10 mouse cellular contexts compared by ENCODE assay signal in the genomic region with DNA sequence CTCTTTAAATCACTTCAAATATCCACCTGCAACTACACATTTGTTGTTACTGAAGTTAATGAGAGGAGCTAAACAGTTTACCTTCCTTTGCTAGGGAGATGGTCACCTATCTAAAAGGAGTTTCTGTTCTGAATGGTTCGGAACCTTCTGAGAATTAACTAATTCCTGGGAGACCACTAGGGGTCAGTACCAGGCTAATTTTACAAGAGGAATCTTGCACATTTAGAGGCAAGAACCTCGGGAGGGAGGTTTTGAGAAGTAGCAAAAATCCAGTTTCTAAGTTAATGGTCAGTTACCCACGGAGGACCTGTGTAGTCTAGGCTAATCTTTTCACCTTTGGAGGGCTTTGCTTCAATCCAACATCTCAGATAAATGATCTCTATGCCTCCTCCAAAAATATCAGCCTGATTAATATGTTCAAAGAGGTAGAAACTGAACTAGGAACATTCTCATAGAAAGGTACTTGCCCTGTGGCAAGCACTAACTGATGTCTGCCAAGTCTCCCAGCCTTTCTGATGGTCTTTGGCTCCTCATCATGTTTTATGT. TPM values are rescaled to one million over a fixed set of nuclear protein-coding genes. Genes with fewer than 3 reads are reported as not detected.
DNase-seq lines count a peak whose midpoint lies in the region; ATAC-seq and TF ChIP-seq lines count a peak whose summit lies in the region.
"Had no signal": no experiment of that assay in that cellular context is flagged by ENCODE, and none has a peak within 500 bp of the region (broad histone marks: within the 10 kb centered on the region; RNA-seq: fewer than 3 reads in every experiment).

No protein-coding gene starts in this region.

- TF ChIP-seq POLR2A in liver, adult 2 months (IDR thresholded peaks at IDR 0.05; ENCODE audit: extremely low read depth, insufficient read depth, low read length) = no peak

- no peaks in the 10 kb centered on the region for H3K36me3 ChIP-seq in liver, adult 2 months (ENCODE audit: control insufficient read depth, insufficient read depth, low read length)
- no peaks in the 10 kb centered on the region for H3K36me3 ChIP-seq in liver, embryonic 11.5 days (ENCODE audit: control insufficient read depth, insufficient read depth, low read length)
- H3K36me3 ChIP-seq in midbrain, embryonic 16.5 days (ENCODE audit: control insufficient read depth, insufficient read depth, low read length) = no peaks in the 10 kb centered on the region
- H3K36me3 ChIP-seq: embryonic facial prominence, embryonic 13.5 days had no signal

- H3K79me2 ChIP-seq in liver, adult 2 months (ENCODE audit: control insufficient read depth, insufficient read depth, low read length) = no peaks in the 10 kb centered on the region

- H3K9me3 ChIP-seq in liver, embryonic 11.5 days (ENCODE audit: control insufficient read depth, low read length) = no peaks in the 10 kb centered on the region
- H3K9me3 ChIP-seq in midbrain, embryonic 16.5 days (replicated peaks; ENCODE audit: control insufficient read depth, low read length, poor library complexity, severe bottlenecking) = no peaks in the 10 kb centered on the region
- H3K9me3 ChIP-seq: embryonic facial prominence, embryonic 13.5 days had no signal

- peaks cover 41% of the 10 kb centered on the region for H3K27me3 ChIP-seq in liver, adult 2 months (ENCODE audit: control insufficient read depth, insufficient read depth, low read length)
- peaks cover 75% of the 10 kb centered on the region for H3K27me3 ChIP-seq in liver, embryonic 11.5 days (replicated peaks; ENCODE audit: control insufficient read depth, insufficient read depth, low read length)
- H3K27me3 ChIP-seq in midbrain, embryonic 16.5 days (ENCODE audit: control insufficient read depth, insufficient read depth, low read depth, low read length) = peaks cover 34% of the 10 kb centered on the region

- peak; percentile 27 for DNase-seq in adrenal gland, postnatal 10 days
- DNase-seq in adrenal gland, postnatal 4 days (ENCODE audit: low spot score in 2 of 2) = no peak
- DNase-seq in liver, adult 2 months (ENCODE audit: extremely low read depth, low read depth, low spot score) = peak; percentile 56
- no peak for DNase-seq in liver, embryonic 11.5 days (ENCODE audit: low spot score)
- no peak for DNase-seq in adrenal gland, adult 2 months
- no peak for DNase-seq in ovary, postnatal 14 days (ENCODE audit: low spot score)

- no peak overlapping the region for H3K4me3 ChIP-seq in liver, adult 2 months (ENCODE audit: insufficient read depth, low read depth, low read length)
- no peak overlapping the region for H3K4me3 ChIP-seq in liver, embryonic 11.5 days (ENCODE audit: low read depth, low read length)
- H3K4me3 ChIP-seq in midbrain, embryonic 16.5 days (ENCODE audit: low read depth, low read length) = peak overlapping the region; percentile 50
- H3K4me3 ChIP-seq: embryonic facial prominence, embryonic 13.5 days had no signal

- ATAC-seq in liver, embryonic 11.5 days (replicated peaks; ENCODE audit: low FRiP score) = no peak
- ATAC-seq in hematopoietic stem cell, adult 5-6 weeks (replicated peaks in 1 of 2; ENCODE audit: insufficient read depth in 1 of 2, low FRiP score in 2 of 2, low TSS enrichment in 1 of 2, low read depth in 1 of 2, poor library complexity in 2 of 2, severe bottlenecking in 2 of 2) = peak; percentile 29 to 44; a peak in 3 of 4 replicates
- ATAC-seq in midbrain, embryonic 16.5 days = no peak

- TF ChIP-seq CTCF in liver, adult 2 months (IDR thresholded peaks at IDR 0.05; ENCODE audit: low read depth, low read length) = no peak

- H3K4me1 ChIP-seq in liver, adult 2 months (ENCODE audit: control insufficient read depth, insufficient read depth, low read length) = peaks cover 2% of the 10 kb centered on the region
- H3K4me1 ChIP-seq in liver, embryonic 11.5 days (replicated peaks; ENCODE audit: control insufficient read depth, insufficient read depth, low read length) = no peaks in the 10 kb centered on the region; the same call in 1 of the 2 replicates
- H3K4me1 ChIP-seq in midbrain, embryonic 16.5 days (ENCODE audit: control insufficient read depth, insufficient read depth, low read length) = peaks cover 3% of the 10 kb centered on the region; the same call in 1 of the 2 replicates

- under 1% methylated on average over 3 of the region's 3 CpGs for WGBS in liver, adult 2 months
- 6% methylated on average over 3 of the region's 3 CpGs for WGBS in liver, embryonic 11.5 days
- 3% methylated on average over 3 of the region's 3 CpGs for WGBS in midbrain, embryonic 16.5 days

- H3K9ac ChIP-seq in liver, adult 2 months (ENCODE audit: low read depth, low read length) = no peak overlapping the region
- no peak overlapping the region for H3K9ac ChIP-seq in liver, embryonic 11.5 days (ENCODE audit: low read depth, low read length)
- H3K9ac ChIP-seq in midbrain, embryonic 16.5 days (ENCODE audit: low read depth, low read length) = peak overlapping the region; percentile 74
- H3K9ac ChIP-seq: embryonic facial prominence, embryonic 13.5 days; liver, embryonic 14.5 days had no signal

- no peak overlapping the region for H3K4me2 ChIP-seq in liver, embryonic 11.5 days
- H3K4me2 ChIP-seq in midbrain, embryonic 16.5 days (ENCODE audit: low read length) = peak overlapping the region; percentile 71
- H3K4me2 ChIP-seq: embryonic facial prominence, embryonic 13.5 days had no signal

- no peak overlapping the region for H3K27ac ChIP-seq in liver, adult 2 months (replicated peaks; ENCODE audit: insufficient read depth, low read depth, low read length)
- no peak overlapping the region for H3K27ac ChIP-seq in liver, embryonic 11.5 days (ENCODE audit: low read depth, low read length)
- H3K27ac ChIP-seq in midbrain, embryonic 16.5 days (ENCODE audit: low read length) = peak overlapping the region; percentile 94
- H3K27ac ChIP-seq: embryonic facial prominence, embryonic 13.5 days; liver, embryonic 14.5 days had no signal

RNA-seq across cellular contexts. Expression of a gene that starts 12.9 kb away (rescaled TPM):
- under 1 TPM; 0.18 TPM for total RNA-seq in adrenal gland, postnatal 10 days (2021)
- 1 to 10 TPM in 1 of 2 experiments, under 1 TPM in 1; 0.31 to 1.1 TPM for total RNA-seq in adrenal gland, postnatal 4 days (2021)
- not detected in 2 replicates for total RNA-seq in liver, adult 2 months (2014; rRNA removed)
- polyA plus RNA-seq in liver, adult 2 months (2012; rRNA removed) = 0.01 TPM in 1 of 2 replicates, not detected in the other
- 2.5 and 3.8 TPM in 2 replicates for polyA plus RNA-seq in liver, embryonic 11.5 days (2014; fragmentation: Nextera tagmentation; extraction: Ambion mirVana)
- total RNA-seq in hematopoietic stem cell, adult 5-6 weeks (2017) = not detected in 2 replicates
- polyA plus RNA-seq in midbrain, embryonic 16.5 days (2015; fragmentation: Nextera tagmentation; extraction: Ambion mirVana) = 127 and 159 TPM in 2 replicates
- not detected for total RNA-seq in adrenal gland, adult 2 months (2021)
- 0.09 TPM in 1 of 2 replicates, not detected in the other for polyA plus RNA-seq in adrenal gland, adult 2 months (2012; rRNA removed)

RNA-seq across cellular contexts. Expression of a gene that starts 21.2 kb away (rescaled TPM):
- total RNA-seq in adrenal gland, postnatal 10 days (2021) = 10 to 100 TPM; 20.9 to 25.2 TPM
- 10 to 100 TPM; 28.9 to 29.2 TPM for total RNA-seq in adrenal gland, postnatal 4 days (2021)
- 14.0 and 14.8 TPM in 2 replicates for total RNA-seq in liver, adult 2 months (2014; rRNA removed)
- polyA plus RNA-seq in liver, adult 2 months (2012; rRNA removed) = 11.8 and 17.4 TPM in 2 replicates
- polyA plus RNA-seq in liver, embryonic 11.5 days (2014; fragmentation: Nextera tagmentation; extraction: Ambion mirVana) = 27.8 and 31.4 TPM in 2 replicates
- 8.1 and 9.9 TPM in 2 replicates for total RNA-seq in hematopoietic stem cell, adult 5-6 weeks (2017)
- polyA plus RNA-seq in midbrain, embryonic 16.5 days (2015; fragmentation: Nextera tagmentation; extraction: Ambion mirVana) = 35.9 and 36.3 TPM in 2 replicates
- 10 to 100 TPM; 13.1 to 18.2 TPM for total RNA-seq in adrenal gland, adult 2 months (2021)
- polyA plus RNA-seq in adrenal gland, adult 2 months (2012; rRNA removed) = 35.0 and 45.3 TPM in 2 replicates

Comparison
In these comparisons a context has a peak if more than half of its experiments do, and no peak if none do; other contexts are left out.
1. DNase-seq: peak in adrenal gland, postnatal 10 days (single experiment) and liver, adult 2 months (single experiment); none in adrenal gland, postnatal 4 days (0 of 2), liver, embryonic 11.5 days (single experiment), adrenal gland, adult 2 months (single experiment) and ovary, postnatal 14 days (single experiment).
2. ATAC-seq: peak in hematopoietic stem cell, adult 5-6 weeks (2 of 2); none in liver, embryonic 11.5 days (single experiment) and midbrain, embryonic 16.5 days (single experiment).